Mouse (Mus musculus) CH12.LX (cell line): ENCODE measurements around the gene L3mbtl1. TPM values are rescaled to one million over a fixed set of nuclear protein-coding genes. Genes with fewer than 3 reads are reported as not detected.
A peak's percentile ranks its signal among the peaks of the same experiment; 100 is the strongest.

Experiments
- DNase-seq: peaks from one replicate; pipeline ENCODE4 v3.0.0-alpha.2; 2013; ENCODE audit errors: extremely low read depth
- H3K27ac ChIP-seq: 2 replicates; pipeline ENCODE4 v1.5.1; 2012; ENCODE audit warnings: low read depth, mild to moderate bottlenecking, control low read depth, moderate library complexity; ENCODE audit not compliant: insufficient read depth
- H3K27me3 ChIP-seq: replicated peaks from 2 replicates; pipeline ENCODE3; 2012; ENCODE audit warnings: inconsistent platforms
- H3K36me3 ChIP-seq, 2 experiments: replicated peaks in 1 of 2; 2 replicates each; pipeline versions ENCODE3 to v1.6.1; 2012; ENCODE audit warnings: inconsistent platforms in 1 of 2, low read length in 1 of 2, mild to moderate bottlenecking in 1 of 2, mixed read lengths in 1 of 2, moderate library complexity in 1 of 2; ENCODE audit not compliant: control insufficient read depth in 1 of 2, insufficient read depth in 1 of 2
- H3K4me1 ChIP-seq, 2 experiments: 2 replicates each; pipeline ENCODE4 v1.6.1; 2012; ENCODE audit warnings: inconsistent platforms in 1 of 2, moderate library complexity in 1 of 2; ENCODE audit not compliant: insufficient read depth in 2 of 2, control insufficient read depth in 1 of 2
- H3K4me2 ChIP-seq: 2 replicates; pipeline ENCODE4 v1.6.1; 2012; ENCODE audit warnings: low read depth, mild to moderate bottlenecking, control low read depth; ENCODE audit not compliant: poor library complexity, insufficient read depth, severe bottlenecking
- H3K4me3 ChIP-seq, 3 experiments: fragments of 150-350 bp in 1 of 3; sonication (generic) in 1 of 3; replicated peaks in 1 of 3; 2 replicates each; pipeline versions ENCODE3 to v1.5.1; 2011 to 2012; ENCODE audit warnings: low read depth in 2 of 3, low read length in 2 of 3, mild to moderate bottlenecking in 2 of 3, moderate library complexity in 2 of 3, control low read depth in 1 of 3, improper control_type of control experiment in 1 of 3, inconsistent platforms in 1 of 3, mixed read lengths in 1 of 3; ENCODE audit not compliant: poor library complexity in 1 of 3
- H3K79me2 ChIP-seq: replicated peaks from 2 replicates; pipeline ENCODE4 v1.6.1; 2012; ENCODE audit warnings: mild to moderate bottlenecking, moderate library complexity; ENCODE audit not compliant: control insufficient read depth, poor library complexity, insufficient read depth, severe bottlenecking; ENCODE audit errors: extremely low read depth
- H3K9ac ChIP-seq: 2 replicates; pipeline ENCODE4 v1.6.1; 2012; ENCODE audit warnings: low read depth, mild to moderate bottlenecking, control low read depth, moderate library complexity; ENCODE audit not compliant: insufficient read depth
- H3K9me3 ChIP-seq: replicated peaks from 2 replicates; pipeline ENCODE3; 2012; ENCODE audit warnings: low read length, inconsistent platforms, mixed read lengths
- BHLHE40 ChIP-seq: IDR thresholded peaks from 2 replicates; pipeline ENCODE4 v1.6.1; 2011; ENCODE audit warnings: mild to moderate bottlenecking, low read depth, low read length, improper control_type of control experiment
- CHD1 ChIP-seq: IDR thresholded peaks from 2 replicates; pipeline ENCODE4 v1.6.1; 2012; ENCODE audit warnings: low read depth, low read length, improper control_type of control experiment, inconsistent platforms
- CHD2 ChIP-seq: IDR thresholded peaks from 2 replicates; pipeline ENCODE4 v1.6.1; 2011; ENCODE audit warnings: low read length, improper control_type of control experiment
- CTCF ChIP-seq, 2 experiments: IDR thresholded peaks in 1 of 2; conservative IDR thresholded peaks in 1 of 2; 2 replicates each; pipeline ENCODE4 v1.5.1; 2011 to 2012; ENCODE audit warnings: low read depth in 2 of 2, low read length in 2 of 2, improper control_type of control experiment in 1 of 2, inconsistent platforms in 1 of 2, mild to moderate bottlenecking in 1 of 2, moderate library complexity in 1 of 2
- E2F4 ChIP-seq: IDR thresholded peaks from 2 replicates; pipeline ENCODE4 v1.6.1; 2011; ENCODE audit warnings: low read depth, low read length, improper control_type of control experiment; ENCODE audit not compliant: insufficient replicate concordance
- EP300 ChIP-seq: IDR thresholded peaks from 2 replicates; pipeline ENCODE4 v1.6.1; 2011; ENCODE audit warnings: low read length, improper control_type of control experiment
- ETS1 ChIP-seq: conservative IDR thresholded peaks from 2 replicates; pipeline ENCODE4 v1.6.1; 2012; ENCODE audit warnings: low read depth, mild to moderate bottlenecking, inconsistent platforms, low read length, improper control_type of control experiment, moderate library complexity
- GABPA ChIP-seq: IDR thresholded peaks from 2 replicates; pipeline ENCODE4 v1.6.1; 2012; ENCODE audit warnings: low read depth, low read length, improper control_type of control experiment, inconsistent platforms; ENCODE audit not compliant: insufficient replicate concordance
- HCFC1 ChIP-seq: IDR thresholded peaks from 2 replicates; pipeline ENCODE4 v1.6.1; 2012; ENCODE audit warnings: low read depth, mild to moderate bottlenecking, inconsistent platforms, low read length, improper control_type of control experiment
- IRF4 ChIP-seq: IDR thresholded peaks from 2 replicates; pipeline ENCODE4 v1.6.1; 2014; ENCODE audit warnings: low read depth, mild to moderate bottlenecking, inconsistent platforms, low read length, improper control_type of control experiment
- JUN ChIP-seq: IDR thresholded peaks from 2 replicates; pipeline ENCODE4 v1.6.1; 2011; ENCODE audit warnings: low read depth, mild to moderate bottlenecking, low read length, improper control_type of control experiment, moderate library complexity; ENCODE audit not compliant: insufficient read depth
- JUND ChIP-seq: conservative IDR thresholded peaks from 2 replicates; pipeline ENCODE4 v1.6.1; 2011; ENCODE audit warnings: low read depth, low read length, improper control_type of control experiment
- MAX ChIP-seq: IDR thresholded peaks from 2 replicates; pipeline ENCODE4 v1.6.1; 2011; ENCODE audit warnings: low read length, improper control_type of control experiment
- MEF2A ChIP-seq: IDR thresholded peaks from 2 replicates; pipeline ENCODE4 v1.6.1; 2014; ENCODE audit warnings: low read depth, mild to moderate bottlenecking, inconsistent platforms, low read length, improper control_type of control experiment, borderline replicate concordance
- MXI1 ChIP-seq: IDR thresholded peaks from 2 replicates; pipeline ENCODE4 v1.6.1; 2011; ENCODE audit warnings: mild to moderate bottlenecking, low read depth, low read length, improper control_type of control experiment
- MYC ChIP-seq: IDR thresholded peaks from 2 replicates; pipeline ENCODE4 v1.6.1; 2011; ENCODE audit warnings: low read depth, mild to moderate bottlenecking, improper control_type of control experiment, low read length
- NELFE ChIP-seq: IDR thresholded peaks from 2 replicates; pipeline ENCODE4 v1.6.1; 2011; ENCODE audit warnings: low read depth, low read length, improper control_type of control experiment
- NRF1 ChIP-seq: IDR thresholded peaks from 2 replicates; pipeline ENCODE4 v1.6.1; 2014; ENCODE audit warnings: low read depth, mild to moderate bottlenecking, inconsistent platforms, low read length, improper control_type of control experiment, moderate library complexity
- PAX5 ChIP-seq: IDR thresholded peaks from 2 replicates; pipeline ENCODE4 v1.6.1; 2012; ENCODE audit warnings: low read length, inconsistent platforms, mixed read lengths
- POLR2A ChIP-seq: IDR thresholded peaks from 2 replicates; pipeline ENCODE4 v1.6.1; 2011; ENCODE audit warnings: low read depth, mild to moderate bottlenecking, improper control_type of control experiment, low read length
- POLR2AphosphoS2 ChIP-seq: IDR thresholded peaks from 2 replicates; pipeline ENCODE4 v1.6.1; 2011; ENCODE audit warnings: low read depth, low read length, improper control_type of control experiment
- RAD21 ChIP-seq: IDR thresholded peaks from 2 replicates; pipeline ENCODE4 v1.6.1; 2011; ENCODE audit warnings: low read depth, mild to moderate bottlenecking, low read length, improper control_type of control experiment, moderate library complexity
- SIN3A ChIP-seq: IDR thresholded peaks from 2 replicates; pipeline ENCODE4 v1.6.1; 2012; ENCODE audit warnings: low read length, improper control_type of control experiment, inconsistent platforms
- SMC3 ChIP-seq: IDR thresholded peaks from 2 replicates; pipeline ENCODE4 v1.6.1; 2011; ENCODE audit warnings: low read depth, low read length, improper control_type of control experiment
- TBP ChIP-seq: conservative IDR thresholded peaks from 2 replicates; pipeline ENCODE4 v1.6.1; 2011; ENCODE audit warnings: low read depth, low read length, improper control_type of control experiment
- USF1 ChIP-seq: IDR thresholded peaks from 2 replicates; pipeline ENCODE4 v1.6.1; 2014; ENCODE audit warnings: low read depth, mild to moderate bottlenecking, inconsistent platforms, low read length, improper control_type of control experiment
- USF2 ChIP-seq: conservative IDR thresholded peaks from 2 replicates; pipeline ENCODE4 v1.6.1; 2011; ENCODE audit warnings: low read depth, low read length, improper control_type of control experiment
- ZC3H11A ChIP-seq: IDR thresholded peaks from 2 replicates; pipeline ENCODE4 v1.6.1; 2012; ENCODE audit warnings: low read depth, mild to moderate bottlenecking, inconsistent platforms, low read length, improper control_type of control experiment
- ZKSCAN1 ChIP-seq: IDR thresholded peaks from 2 replicates; pipeline ENCODE4 v1.6.1; 2012; ENCODE audit warnings: low read depth, inconsistent platforms, low read length, improper control_type of control experiment, borderline replicate concordance
- ZMIZ1 ChIP-seq: IDR thresholded peaks from 2 replicates; pipeline ENCODE4 v1.6.1; 2012; ENCODE audit warnings: low read depth, mild to moderate bottlenecking, inconsistent platforms, low read length, improper control_type of control experiment
- ZNF384 ChIP-seq: IDR thresholded peaks from 2 replicates; pipeline ENCODE4 v1.6.1; 2012; ENCODE audit warnings: low read depth, low read length, improper control_type of control experiment, inconsistent platforms
- dilution Hi-C: fragments of 300-500 bp; cut with MboI; formaldehyde crosslinking; loops from 2 replicates; pipeline ENCODE4 v1.14.3; 2020; ENCODE audit warnings: low sequenced_read_pairs; ENCODE audit not compliant: extremely low pct_unique_long_range_greater_than_20kb, extremely low pct_ligation_motif_present
- in situ Hi-C: fragments of 300-500 bp; cut with MboI; formaldehyde crosslinking; loops from 3 replicates; pipeline ENCODE4 v1.14.3; 2019; ENCODE audit warnings: low sequenced_read_pairs, low pct_ligation_motif_present, low pct_unique_long_range_greater_than_20kb, mixed read lengths
- polyA plus RNA-seq: library from polyadenylated mRNA; unstranded; fragments of >175 nt; gene quantifications from 2 replicates; pipeline ENCODE4 v1.2.1, GENCODE M21; 2012; ENCODE audit warnings: low read depth; ENCODE audit not compliant: insufficient read length
- total RNA-seq, 2 experiments: library from RNA; depleted of rRNA; stranded (reverse); fragments of 300-350 nt in 1 of 2; fragments of >200 nt in 1 of 2; gene quantifications; 2 replicates each; pipeline ENCODE4 v1.2.3; 2012 to 2014

The L3mbtl1 gene
- total and polyA plus RNA-seq, 3 experiments = 0.09 TPM; not detected in 2

GRCm38 (mm10) chr2:162999744-163000143 is 56.5 kb downstream of the L3mbtl1 start:
- H3K36me3 ChIP-seq = no peaks in the 10 kb centered on the region
- peak; percentile 30 for DNase-seq
- peaks cover 0 to 3% of the 10 kb centered on the region in 2 experiments; a peak in 1 of 4 replicates for H3K4me1 ChIP-seq
- peaks cover 64% of the 10 kb centered on the region for H3K27me3 ChIP-seq
- in situ Hi-C loops (loop anchor here (10.0 kb wide), 1 partner anchor 335 kb away; no protein-coding TSS in a partner anchor), dilution Hi-C loops (no loop called here)
- no peak overlapping the region for H3K27ac ChIP-seq
- no peak overlapping the region for H3K4me2 ChIP-seq
- no peak overlapping the region for H3K4me3 ChIP-seq
- H3K9ac ChIP-seq = no peak overlapping the region
- no peaks in the 10 kb centered on the region for H3K79me2 ChIP-seq
- no peaks in the 10 kb centered on the region for H3K9me3 ChIP-seq
- no peak for TF ChIP-seq ZNF384
- TF ChIP-seq POLR2A = no peak
- no peak for TF ChIP-seq POLR2AphosphoS2
- no peak for TF ChIP-seq NRF1
- TF ChIP-seq ZMIZ1 = no peak
- no peak for TF ChIP-seq CHD2
- no peak for TF ChIP-seq IRF4
- peak; percentile 56; the same call in 1 of the 2 replicates for TF ChIP-seq MAX
- TF ChIP-seq RAD21 = peak; percentile 34
- TF ChIP-seq MYC = 0 out of 2 replicates have a peak, but pooled peaks have one; percentile 26
- TF ChIP-seq NELFE = no peak
- TF ChIP-seq ETS1 = no peak
- no peak for TF ChIP-seq USF1
- TF ChIP-seq TBP = no peak
- TF ChIP-seq EP300 = no peak
- TF ChIP-seq JUND = no peak
- peak; percentile 50; the same call in 1 of the 2 replicates for TF ChIP-seq BHLHE40
- TF ChIP-seq USF2 = no peak
- no peak for TF ChIP-seq SIN3A
- no peak for TF ChIP-seq MXI1
- no peak for TF ChIP-seq MEF2A
- peak; percentile 19 to 65; a peak in 3 of 4 replicates for TF ChIP-seq CTCF (conservative IDR thresholded peaks at IDR 0.05 in 1 of 2, IDR thresholded peaks at IDR 0.05 in 1 of 2; ENCODE audit: low read depth in 2 of 2, low read length in 2 of 2)
- TF ChIP-seq CHD1 = no peak
- no peak for TF ChIP-seq ZKSCAN1
- TF ChIP-seq GABPA = no peak
- TF ChIP-seq E2F4 = no peak
- TF ChIP-seq ZC3H11A = no peak
- TF ChIP-seq SMC3 = peak; percentile 56
- no peak for TF ChIP-seq JUN
- TF ChIP-seq PAX5 = no peak
- TF ChIP-seq HCFC1 = no peak
- TF ChIP-seq, all 38 proteins: peak for 6
